Mouse (Mus musculus) gastrocnemius, adult 18-20 months (tissue): ENCODE results near the gene Smndc1. TPM values are rescaled to one million over a fixed set of nuclear protein-coding genes. Genes with fewer than 3 reads are reported as not detected.
A peak's percentile ranks its signal among the peaks of the same experiment; 100 is the strongest.

Experiments
- DNase-seq: peaks from one replicate; pipeline ENCODE4 v3.0.0; 2021; ENCODE audit warnings: low spot score
- total RNA-seq, 2 experiments: library from RNA; stranded (reverse); gene quantifications; 2 replicates each; pipeline ENCODE4 v1.2.3; 2021

The Smndc1 gene
- total RNA-seq, 2 experiments from 2014 or later: 28.4 to 33.2 TPM

DNA sequence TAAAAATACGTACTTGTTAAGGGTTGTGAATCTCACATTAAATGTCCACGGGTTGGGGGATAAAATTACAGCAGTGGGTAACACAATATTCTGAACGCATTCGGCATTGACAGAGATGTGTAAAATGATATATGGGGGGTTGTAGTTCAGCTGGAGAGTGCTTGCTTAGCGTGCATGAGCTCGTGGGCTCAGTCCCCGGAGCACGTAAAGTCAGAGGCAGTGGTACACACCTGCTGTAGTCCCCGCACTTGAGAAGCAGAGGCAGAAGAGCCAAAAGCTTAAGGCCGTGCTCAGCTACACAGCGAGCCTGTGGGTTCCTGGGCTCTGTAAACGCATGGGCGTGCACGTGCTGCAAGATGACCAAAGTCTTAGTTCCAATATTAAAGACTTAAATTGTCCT lies 44.6 kb downstream of the Smndc1 start:
- peak; percentile 29 for DNase-seq

DNA sequence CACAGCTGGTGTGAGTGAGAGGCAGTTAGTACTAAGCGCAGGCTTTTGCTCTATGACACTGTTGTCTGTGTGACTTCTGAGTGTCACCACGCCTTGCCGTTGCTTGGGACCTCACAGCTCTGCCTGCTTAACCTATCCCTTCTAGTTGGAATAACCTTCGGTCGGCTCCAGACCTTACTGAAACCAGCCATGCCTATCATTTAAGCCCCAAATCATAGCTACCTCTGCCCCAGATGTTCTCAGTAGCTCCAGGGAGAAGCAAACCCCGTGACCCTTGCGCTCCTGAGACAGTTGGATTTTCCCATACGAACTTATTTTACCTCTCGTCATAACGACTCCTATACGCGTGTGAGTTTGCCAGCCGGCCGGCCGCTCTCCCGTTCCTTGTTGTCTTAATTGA lies 46.3 kb downstream of the Smndc1 start:
- DNase-seq: no peak

DNA sequence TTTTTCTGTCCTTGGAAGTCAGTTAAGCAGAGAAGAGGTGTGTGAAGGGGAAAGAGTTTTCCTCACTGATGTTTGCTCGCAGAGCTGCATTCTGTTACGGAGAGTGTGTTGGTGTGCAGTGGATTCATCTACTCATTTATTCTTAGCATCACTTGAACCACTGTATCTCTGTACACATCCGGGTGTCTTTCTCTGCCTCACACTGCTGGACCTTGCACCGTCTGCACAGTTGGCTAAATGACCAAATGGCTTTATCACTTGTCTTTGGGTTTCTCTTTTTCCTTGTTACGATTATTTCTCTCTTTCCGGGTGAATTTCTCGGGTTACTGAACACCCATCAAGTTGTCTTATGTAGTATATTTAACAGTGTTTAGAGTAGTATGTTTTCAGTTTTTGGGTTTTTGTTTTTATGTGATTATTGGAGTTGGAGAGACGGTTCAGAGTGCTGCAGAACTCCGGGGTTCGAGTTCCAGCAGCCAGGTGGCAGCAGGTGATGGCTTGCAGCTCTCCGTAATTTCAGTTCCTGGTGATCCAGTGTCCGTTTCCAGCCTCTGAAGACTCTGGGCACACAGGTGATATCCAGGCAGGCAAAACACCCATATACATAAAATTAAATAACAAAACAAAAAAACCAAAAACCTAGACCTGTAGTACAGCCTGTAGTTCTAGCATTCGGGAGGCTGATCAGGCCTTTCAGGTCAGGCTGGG lies 47.0 kb downstream of the Smndc1 start:
- DNase-seq: no peak

DNA sequence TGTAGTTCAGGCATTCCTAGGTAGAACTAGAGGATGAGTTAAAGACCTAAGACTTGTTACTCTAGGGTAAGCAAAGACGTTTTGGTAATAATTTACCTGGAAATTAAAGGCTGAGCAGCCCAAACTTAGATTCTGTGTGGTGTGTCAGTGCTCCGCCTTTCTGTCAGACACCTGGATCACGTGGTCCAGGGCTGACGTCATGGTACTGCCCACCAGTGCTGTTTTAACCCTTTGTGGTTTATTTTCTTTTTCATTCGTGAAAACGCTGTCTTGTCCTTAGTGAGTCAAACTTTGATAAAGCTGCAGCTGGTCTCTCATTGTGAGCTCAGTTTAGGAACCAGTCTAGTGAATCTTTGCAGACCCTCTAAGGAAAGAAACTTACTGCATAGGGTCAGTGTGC lies 50.0 kb downstream of the Smndc1 start:
- DNase-seq: no peak

DNA sequence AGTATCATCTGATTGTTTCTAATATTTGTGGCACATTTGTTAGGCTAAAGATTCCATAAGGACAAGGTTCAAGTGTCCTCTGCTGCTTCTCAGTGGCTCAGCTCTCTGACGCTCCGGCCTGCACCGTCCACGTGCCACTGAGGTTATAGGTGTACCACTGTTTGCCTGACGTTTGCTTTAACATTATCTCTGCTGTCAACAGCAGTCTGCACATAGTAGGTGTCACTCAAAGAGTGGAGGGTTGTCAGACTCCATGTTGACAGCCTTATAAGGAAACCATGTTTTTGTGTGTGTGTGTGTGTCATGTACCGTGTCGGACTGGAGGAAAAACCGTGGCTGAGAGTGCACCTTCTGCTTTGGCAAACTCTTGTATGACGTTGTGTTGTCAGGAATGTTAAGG lies 55.1 kb downstream of the Smndc1 start:
- no peak for DNase-seq

DNA sequence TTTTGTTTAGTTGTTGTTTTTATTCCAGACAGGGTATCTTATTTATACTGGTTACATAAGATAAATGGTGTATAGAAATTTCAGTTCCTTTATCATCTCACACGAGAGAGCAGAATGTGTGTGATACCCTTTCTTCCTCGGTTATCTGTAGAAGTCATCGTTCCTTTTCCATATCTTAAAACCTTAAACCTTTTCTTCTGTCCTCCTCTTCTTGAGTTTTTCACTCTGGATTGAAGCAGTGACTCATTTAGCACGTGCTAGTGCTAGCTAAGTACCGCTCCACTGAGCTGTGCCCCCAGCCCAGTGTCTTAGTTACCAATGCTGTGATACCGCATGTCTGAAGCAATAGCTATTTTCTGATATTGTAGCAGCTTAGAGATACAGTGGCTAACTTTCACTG lies 56.6 kb downstream of the Smndc1 start:
- DNase-seq: no peak

DNA sequence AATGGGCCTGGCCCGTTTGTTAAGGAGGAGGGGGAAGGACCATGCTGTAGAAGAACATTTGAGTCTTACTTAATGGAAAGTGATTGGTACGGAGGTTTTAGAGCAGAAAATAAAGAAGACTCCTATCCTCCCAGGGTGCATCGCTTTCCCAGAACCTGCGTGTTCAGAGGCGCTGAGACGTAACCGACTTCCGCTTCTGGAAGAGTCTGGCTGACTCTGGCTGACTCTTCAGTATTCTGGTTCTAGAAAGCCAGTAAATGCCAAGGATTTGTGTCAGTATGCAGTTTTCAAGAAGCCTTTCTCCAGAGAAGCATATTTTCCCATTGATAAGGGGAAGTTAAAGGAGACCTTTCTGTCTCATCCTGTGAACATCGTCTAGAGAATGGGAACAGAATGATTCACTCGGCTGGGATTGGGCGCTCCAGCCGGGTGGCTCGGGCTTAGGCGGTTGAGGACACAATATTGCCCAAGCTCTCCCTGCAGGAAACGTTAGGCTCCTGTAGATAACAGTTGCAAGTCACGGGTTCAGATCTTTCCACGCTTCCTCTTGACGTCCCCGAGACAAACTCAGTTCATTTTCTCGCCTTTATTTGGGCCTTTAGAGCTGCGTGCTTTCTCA lies 58.4 kb downstream of the Smndc1 start:
- DNase-seq: no peak

DNA sequence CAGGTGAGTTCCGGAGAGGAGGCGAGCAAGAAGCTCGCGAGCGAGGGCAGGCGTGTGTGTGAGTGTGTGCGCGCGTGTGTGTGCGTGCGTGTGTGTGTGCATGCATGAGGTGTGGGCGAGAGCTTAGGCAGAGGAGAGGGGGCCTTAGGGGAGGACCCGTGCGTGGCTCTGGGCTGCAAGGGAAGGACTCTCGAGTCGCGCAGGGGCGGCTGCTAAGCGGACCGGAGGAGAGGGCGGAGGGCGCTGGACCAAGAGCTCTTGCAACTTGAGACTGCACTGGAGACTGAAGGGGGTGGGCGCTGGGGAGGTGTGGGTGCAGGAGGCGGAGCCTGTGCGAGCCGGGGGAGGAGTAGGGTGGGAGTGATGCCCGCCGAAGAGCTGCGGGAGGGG lies 60.4 kb downstream of the Smndc1 start:
- DNase-seq: peak; percentile 83

Other genes starting within 250 kb of the Smndc1 start
- gene Mxi1, start 80.1 kb downstream of the Smndc1 start, total RNA-seq: 10 to 100 TPM; 53.1 to 55.9 TPM
- gene Gm10197, start 18.8 kb downstream of the Smndc1 start, total RNA-seq: not detected
- gene Dusp5, start 138.5 kb upstream of the Smndc1 start, total RNA-seq: 1 to 10 TPM in 1 of 2 experiments, under 1 TPM in 1; 0.84 to 1.2 TPM
- 10 to 100 TPM; 61.0 to 64.3 TPM for gene Nutf2-ps1, start 198.5 kb upstream of the Smndc1 start, total RNA-seq
- gene Smc3, start 209.8 kb upstream of the Smndc1 start, total RNA-seq: 10 to 100 TPM; 15.5 to 15.8 TPM